Mouse (Mus musculus) layer of hippocampus, adult 9-10 months (tissue): Measurements from ENCODE around the gene Ccr10.

ENCODE experiments used
- DNase-seq: peaks from one replicate; pipeline ENCODE4 v3.0.0; 2022; ENCODE audit warnings: low spot score

Ccr10 gene

GRCm38 (mm10) chr11:101188166-101188805 is 13.0 kb upstream of the Ccr10 start:
- DNase-seq = no peak

GRCm38 (mm10) chr11:101187541-101187940 is 12.3 kb upstream of the Ccr10 start:
- DNase-seq = no peak

- DNase-seq = no peak
These were observed 11.4 kb upstream of the Ccr10 start for GRCm38 (mm10) chr11:101186526-101187247.

GRCm38 (mm10) chr11:101185441-101185840 is 10.2 kb upstream of the Ccr10 start:
- no peak for DNase-seq

- DNase-seq = no peak
These were observed 9.7 kb upstream of the Ccr10 start for GRCm38 (mm10) chr11:101184984-101185383.

- no peak for DNase-seq
These were observed 7.7 kb upstream of the Ccr10 start for GRCm38 (mm10) chr11:101182771-101183517.

GRCm38 (mm10) chr11:101181961-101182360 is 6.7 kb upstream of the Ccr10 start:
- DNase-seq = no peak

GRCm38 (mm10) chr11:101180846-101181740 is 5.8 kb upstream of the Ccr10 start:
- DNase-seq = no peak

- DNase-seq = no peak
These were observed 5.0 kb upstream of the Ccr10 start for GRCm38 (mm10) chr11:101180261-101180660.

- DNase-seq = no peak
These were observed 4.1 kb upstream of the Ccr10 start for GRCm38 (mm10) chr11:101179306-101179705.

- no peak for DNase-seq
These were observed 3.1 kb upstream of the Ccr10 start for GRCm38 (mm10) chr11:101178061-101179058.

GRCm38 (mm10) chr11:101176933-101177773 is 1.9 kb upstream of the Ccr10 start:
- no peak for DNase-seq

- no peak for DNase-seq
These were observed 961 bp upstream of the Ccr10 start for GRCm38 (mm10) chr11:101176117-101176691.

- no peak for DNase-seq
These were observed 433 bp upstream of the Ccr10 start for GRCm38 (mm10) chr11:101175636-101176116.

GRCm38 (mm10) chr11:101174389-101174745 is 876 bp downstream of the Ccr10 start:
- no peak for DNase-seq

- no peak for DNase-seq
These were observed 1.4 kb downstream of the Ccr10 start for GRCm38 (mm10) chr11:101173631-101174388.

- DNase-seq = no peak
These were observed 2.1 kb downstream of the Ccr10 start for GRCm38 (mm10) chr11:101173112-101173511.

GRCm38 (mm10) chr11:101172434-101172815 is 2.8 kb downstream of the Ccr10 start:
- DNase-seq = no peak
